Mouse (Mus musculus) urinary bladder, postnatal 14 days (tissue): Measurements from ENCODE around the gene Fkbp6.

Experiments
- DNase-seq: peaks from one replicate; pipeline ENCODE4 v3.0.0; 2021; ENCODE audit warnings: low spot score

Gene Fkbp6

GRCm38 (mm10) chr5:135351606-135352005 lies 1.8 kb upstream of the Fkbp6 start:
- DNase-seq, result no peak

- DNase-seq, result no peak
Observed at GRCm38 (mm10) chr5:135347511-135348011, 2.3 kb downstream of the Fkbp6 start.

DNA sequence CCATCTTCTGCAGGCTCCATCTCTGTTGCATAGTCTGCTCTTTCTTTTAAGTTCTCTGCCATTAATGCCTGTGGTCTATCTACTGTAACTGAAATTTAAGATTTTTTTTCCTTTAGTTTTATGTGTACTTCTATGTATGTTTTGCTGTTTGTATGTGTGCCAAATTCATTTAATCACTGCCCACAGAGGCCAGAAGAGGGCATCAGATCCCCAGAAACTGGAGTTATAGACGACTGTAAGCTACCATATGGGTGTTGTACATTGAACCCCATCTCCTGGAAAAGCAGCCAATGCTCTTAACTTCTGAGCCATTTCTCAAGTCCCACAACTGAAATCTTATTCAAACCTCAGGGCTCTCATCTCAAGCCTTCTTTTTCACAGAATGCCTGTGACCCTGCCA lies 3.4 kb downstream of the Fkbp6 start:
- no peak for DNase-seq

DNA sequence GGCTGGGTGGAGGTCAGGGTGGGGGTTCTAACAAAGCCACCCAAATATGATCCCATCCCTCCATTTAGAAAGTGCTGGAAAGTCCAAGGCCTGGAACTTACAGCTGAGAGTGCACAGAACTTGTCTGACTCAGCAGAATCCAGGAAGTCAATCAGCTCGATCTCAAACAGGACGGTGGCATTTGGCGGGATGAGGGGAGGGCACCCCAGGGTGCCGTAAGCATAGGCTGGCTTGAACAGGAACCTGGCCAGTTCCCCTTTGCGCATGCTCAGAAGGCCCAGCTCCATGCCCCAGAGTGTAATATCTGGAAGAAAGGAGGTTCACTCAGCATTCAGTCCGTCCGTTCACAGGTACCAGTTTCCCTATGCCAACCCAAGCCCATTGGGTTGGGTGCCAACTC lies 3.9 kb downstream of the Fkbp6 start:
- DNase-seq, result no peak

- no peak for DNase-seq
Observed at GRCm38 (mm10) chr5:135337575-135337974, 12.3 kb downstream of the Fkbp6 start.

- no peak for DNase-seq
Observed at GRCm38 (mm10) chr5:135331161-135331560, 18.7 kb downstream of the Fkbp6 start.

GRCm38 (mm10) chr5:135330201-135330600 lies 19.6 kb downstream of the Fkbp6 start:
- DNase-seq, result no peak

- DNase-seq, result no peak
Observed at GRCm38 (mm10) chr5:135329471-135329870, 20.4 kb downstream of the Fkbp6 start.

GRCm38 (mm10) chr5:135326121-135326659 lies 23.7 kb downstream of the Fkbp6 start:
- DNase-seq, result no peak

- no peak for DNase-seq
Observed at GRCm38 (mm10) chr5:135322197-135322596, 27.6 kb downstream of the Fkbp6 start.

DNA sequence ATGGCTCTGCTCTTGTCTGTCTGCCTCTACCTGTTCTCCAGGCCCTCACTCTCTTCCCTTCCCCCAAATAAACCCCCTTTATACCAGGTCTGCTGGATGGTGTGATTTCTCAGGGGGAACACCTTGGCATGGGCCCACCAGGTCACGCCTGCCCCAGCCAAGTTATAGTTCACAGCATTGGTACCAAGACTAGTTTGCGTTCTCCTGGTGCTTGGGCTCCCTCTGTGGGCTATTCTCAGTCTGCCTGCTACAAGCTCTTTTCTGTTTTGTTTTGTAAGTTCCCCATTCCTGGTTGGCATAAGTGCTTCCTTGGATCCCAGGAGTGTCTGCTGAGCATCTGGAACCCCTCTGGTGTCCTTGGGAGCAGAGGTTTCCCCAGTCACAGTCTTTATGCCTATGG lies 30.0 kb downstream of the Fkbp6 start:
- no peak for DNase-seq

DNA sequence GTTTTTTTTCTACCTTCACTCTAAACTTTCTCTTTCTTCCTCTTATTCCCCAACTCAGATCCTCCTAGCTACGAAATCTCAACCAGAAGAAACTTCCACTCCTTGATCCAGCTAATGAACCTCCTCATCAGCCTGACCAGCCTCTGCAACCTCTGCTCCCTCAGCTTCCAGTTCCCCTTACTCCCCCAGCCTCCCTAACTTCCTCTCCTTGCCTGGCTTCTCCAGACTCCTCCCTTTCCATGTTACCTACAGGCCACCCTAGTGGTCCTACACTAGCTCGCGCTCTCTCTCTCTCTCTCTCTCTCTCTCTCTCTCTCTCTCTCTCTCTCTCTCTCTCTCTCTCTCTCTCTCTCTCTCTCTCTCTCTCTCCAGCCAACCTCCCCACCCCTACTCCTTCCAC lies 33.7 kb downstream of the Fkbp6 start:
- no peak for DNase-seq

DNA sequence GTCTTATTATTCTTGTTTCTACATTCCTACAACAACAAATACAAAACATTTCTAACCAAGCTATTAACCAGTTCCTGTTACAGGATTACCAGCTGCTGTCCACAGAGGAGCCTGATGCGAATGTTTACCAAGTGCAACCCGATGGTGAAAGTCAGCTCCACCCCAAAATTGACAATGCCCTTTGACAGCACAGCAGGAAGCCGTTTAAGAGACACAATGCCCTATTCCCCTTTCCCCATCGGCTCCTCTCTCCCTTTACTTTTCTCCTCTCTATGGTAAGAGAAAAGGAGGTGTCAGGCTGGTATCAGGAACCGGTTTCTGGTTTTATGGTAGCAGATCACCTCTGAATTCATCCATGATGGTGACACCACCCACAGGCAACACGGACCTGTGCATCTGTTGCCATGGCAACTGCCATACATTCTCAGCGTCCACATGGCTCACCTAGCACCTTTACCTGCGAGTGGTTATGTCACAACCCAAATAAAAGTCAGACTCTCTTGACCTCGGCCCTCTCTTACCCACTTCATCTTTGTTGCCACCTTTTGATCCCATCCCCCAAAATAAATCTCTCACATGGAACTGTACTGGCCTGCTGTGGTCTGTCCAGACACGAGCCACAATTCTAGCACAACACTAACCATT lies 43.4 kb downstream of the Fkbp6 start:
- no peak for DNase-seq

- no peak for DNase-seq
Observed at GRCm38 (mm10) chr5:135302454-135302853, 47.4 kb downstream of the Fkbp6 start.

DNA sequence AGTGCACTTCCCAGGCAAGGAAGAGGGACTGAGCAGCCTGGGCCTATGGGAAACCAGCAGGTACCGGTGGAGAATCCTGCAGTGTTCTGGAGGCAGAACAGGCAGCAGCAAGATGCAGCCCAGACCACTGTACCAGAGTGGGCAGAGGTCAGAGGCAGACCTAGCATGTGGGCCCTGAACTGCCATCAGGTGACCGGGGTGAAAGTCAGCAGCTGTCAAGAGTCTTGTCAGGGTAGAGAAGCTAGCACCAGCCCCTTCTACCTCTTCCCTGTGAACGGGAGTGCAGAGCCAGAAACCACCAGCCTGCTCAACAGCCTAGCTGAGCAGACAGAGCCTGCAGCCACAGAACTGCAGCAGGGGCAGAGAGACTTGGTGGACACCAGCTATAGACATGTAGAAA lies 47.9 kb downstream of the Fkbp6 start:
- no peak for DNase-seq

DNA sequence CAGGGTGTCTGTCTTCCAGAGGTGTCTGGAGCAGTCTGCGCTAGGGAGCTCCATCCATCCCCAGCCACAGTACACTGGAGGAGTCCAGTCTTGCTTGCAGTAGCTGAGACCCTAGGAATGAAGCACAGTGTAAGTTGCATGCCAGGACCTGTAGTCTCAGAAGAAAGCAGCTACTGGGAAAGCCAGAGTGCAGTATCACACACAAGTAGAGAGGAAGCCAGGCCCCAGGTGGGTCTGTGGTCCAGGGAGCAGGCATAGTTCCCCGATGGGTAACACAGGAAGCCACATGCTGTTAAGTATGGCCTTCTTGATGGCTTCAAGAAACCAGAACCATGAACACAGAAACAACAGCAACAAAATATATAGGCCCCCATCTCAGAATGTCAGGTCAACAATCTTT lies 57.8 kb downstream of the Fkbp6 start:
- DNase-seq, result no peak

- no peak for DNase-seq
Observed at GRCm38 (mm10) chr5:135291193-135291592, 58.7 kb downstream of the Fkbp6 start.

- DNase-seq, result no peak
Observed at GRCm38 (mm10) chr5:135290703-135291102, 59.1 kb downstream of the Fkbp6 start.

DNA sequence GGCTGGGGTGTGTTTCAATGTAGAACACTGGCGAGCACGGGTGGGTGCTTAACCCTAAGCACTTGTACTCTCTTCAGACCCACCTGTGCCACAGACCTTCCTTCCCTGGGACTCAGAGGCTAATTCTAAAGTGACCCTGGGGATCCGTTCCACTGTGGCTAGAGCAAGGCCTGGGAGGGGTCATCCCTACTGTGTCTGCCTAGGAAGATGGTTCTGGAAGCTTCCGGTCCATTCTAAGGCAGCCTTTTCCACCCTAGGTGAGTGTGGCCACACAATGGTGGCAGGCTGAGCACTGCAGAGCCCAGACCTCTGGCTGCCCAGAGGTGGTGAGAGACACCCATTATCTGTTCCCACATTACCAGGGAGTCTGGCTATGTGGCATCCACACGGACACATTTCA lies 62.9 kb downstream of the Fkbp6 start:
- DNase-seq, result no peak

- DNase-seq, result peak; percentile 76
Observed at GRCm38 (mm10) chr5:135286185-135286584, 63.7 kb downstream of the Fkbp6 start.

DNA sequence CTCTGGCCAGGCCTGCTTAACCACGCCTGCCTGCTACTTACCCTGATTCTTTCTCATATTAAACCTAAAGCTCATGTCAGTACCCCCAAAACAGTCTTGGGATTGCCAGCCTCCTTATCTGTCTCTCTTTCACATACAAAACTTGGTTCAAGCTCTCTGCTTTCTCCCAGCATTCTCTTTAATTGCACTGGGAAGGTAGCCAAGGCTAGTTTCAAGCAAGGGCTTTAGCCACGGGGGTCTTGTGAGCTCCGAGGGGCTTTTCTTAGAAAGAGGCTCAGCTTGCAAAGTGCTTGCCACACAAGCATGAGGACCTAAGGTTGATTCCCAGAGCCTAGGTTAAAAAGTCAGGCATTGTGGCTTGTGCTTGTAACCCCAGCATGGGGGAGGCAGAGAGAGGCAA lies 64.6 kb downstream of the Fkbp6 start:
- no peak for DNase-seq

DNA sequence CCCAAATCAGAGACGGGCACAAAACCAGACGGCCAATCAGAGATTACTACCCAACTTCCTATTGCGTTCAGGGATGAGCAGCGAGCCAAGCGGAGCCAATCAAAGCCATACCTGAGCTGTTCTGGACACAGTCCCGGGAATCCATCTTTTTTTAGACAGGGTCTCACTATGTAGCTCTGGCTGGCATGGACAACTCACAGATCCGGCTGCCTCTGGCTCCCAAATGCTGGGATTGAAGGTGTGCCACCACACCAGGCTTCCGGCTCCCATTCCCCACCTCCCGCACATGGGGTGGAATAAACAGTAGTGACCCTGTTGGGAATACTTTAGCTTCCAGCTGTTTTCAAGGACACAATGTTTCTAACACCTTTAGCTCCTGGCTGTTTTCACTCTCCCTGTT lies 69.6 kb downstream of the Fkbp6 start:
- DNase-seq, result no peak

- DNase-seq, result no peak
Observed at GRCm38 (mm10) chr5:135276597-135276996, 73.2 kb downstream of the Fkbp6 start.
